Mouse (Mus musculus) retina, postnatal 7 days (tissue): ENCODE results near the gene Uri1.

Experiments
- DNase-seq: peaks from one replicate; pipeline ENCODE4 v3.0.0-alpha.2; 2012; ENCODE audit warnings: low read depth, low spot score

Uri1 gene

DNA sequence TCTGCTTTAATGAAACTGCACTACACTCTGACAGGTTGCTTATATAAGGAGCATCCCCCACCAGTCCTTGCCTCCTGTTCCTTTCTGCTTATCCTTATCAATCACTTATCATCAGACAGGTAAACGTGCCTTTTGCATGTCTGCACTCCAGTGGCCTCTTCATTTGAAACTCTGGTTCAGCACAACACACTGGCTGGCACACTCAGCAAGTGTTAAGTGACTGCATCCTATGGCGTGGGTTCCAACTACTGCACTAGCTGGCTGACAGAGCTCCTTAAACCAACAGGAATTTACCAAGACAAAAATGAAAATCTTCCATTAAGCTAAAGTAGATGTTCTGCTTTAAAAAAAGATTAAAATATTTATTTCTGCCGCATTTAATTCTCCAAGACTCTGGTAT, 9.4 kb downstream of the Uri1 start:
- DNase-seq: no peak

DNA sequence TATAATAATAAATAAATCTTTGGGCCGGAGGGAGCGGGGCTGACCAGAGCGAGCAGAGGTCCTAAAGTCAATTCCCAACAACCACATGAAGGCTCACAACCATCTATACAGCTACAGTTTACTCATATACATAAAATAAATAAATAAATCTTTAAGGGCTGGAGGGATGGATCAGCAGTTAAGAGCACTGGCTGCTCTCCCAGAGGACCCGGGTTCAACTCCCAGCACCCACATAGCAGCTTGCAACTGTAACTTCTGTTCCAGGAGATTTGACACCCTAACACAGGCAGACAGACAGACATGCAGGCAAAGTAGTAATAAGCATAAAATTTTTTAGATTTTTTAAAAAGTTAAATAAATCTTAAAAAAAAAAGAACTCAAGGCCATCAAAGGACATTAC, 10.5 kb downstream of the Uri1 start:
- no peak for DNase-seq

DNA sequence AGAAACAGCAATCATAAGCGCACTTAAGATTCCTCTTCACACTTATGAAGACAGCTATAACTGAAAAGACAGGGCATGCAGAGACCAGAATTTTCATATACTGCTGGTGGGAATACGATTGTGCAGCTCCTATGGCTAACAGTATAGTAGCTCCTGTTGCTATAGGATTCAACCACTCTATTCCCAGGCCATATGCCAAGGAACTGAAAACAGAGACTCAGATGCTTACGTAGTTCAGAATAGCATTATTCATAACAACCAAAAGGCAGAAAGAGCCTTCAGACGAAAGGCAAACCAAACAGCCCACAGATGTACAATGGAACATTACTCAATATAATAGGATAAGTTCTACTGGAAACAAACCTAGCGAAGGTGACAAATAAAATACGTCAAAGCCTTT, 15.0 kb downstream of the Uri1 start:
- no peak for DNase-seq

DNA sequence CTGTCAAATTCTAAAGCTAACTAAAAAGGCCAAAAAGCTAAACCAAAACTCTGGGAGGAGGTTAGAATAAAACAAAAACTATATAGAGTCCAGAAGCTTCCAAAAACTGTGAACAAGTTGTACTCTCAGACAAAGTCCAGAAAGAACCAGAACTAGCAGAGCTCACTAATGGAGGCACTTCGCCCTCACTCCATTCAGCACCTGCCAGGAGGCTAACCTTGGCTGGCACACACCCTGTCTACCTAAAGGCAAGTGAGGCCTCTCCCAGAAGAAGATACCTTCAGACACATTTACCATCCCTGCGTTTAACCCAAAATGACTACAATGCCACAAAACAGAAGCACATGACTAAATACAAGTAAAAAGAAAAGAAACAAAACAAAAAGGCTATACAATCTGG, 20.9 kb downstream of the Uri1 start:
- DNase-seq: no peak

DNA sequence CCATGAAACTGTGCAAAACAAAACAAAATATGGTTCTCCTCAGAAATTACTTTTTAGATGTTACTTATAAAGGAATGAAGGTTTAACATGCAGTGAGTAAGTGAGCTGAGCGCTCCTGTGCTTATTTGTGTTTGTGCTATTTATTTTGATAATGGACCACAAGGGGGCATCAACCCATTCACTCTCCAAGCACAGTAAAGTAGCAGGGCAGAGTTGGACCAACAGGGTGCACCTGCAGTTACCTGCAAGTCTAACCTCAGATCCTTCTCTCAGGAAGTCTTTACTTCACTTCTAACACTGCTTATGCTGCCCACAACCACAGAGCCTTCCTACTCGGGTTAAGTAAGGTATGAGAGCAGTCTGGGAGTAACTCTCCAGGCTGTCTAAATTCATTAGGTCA, 23.7 kb downstream of the Uri1 start:
- DNase-seq: peak; percentile 9

DNA sequence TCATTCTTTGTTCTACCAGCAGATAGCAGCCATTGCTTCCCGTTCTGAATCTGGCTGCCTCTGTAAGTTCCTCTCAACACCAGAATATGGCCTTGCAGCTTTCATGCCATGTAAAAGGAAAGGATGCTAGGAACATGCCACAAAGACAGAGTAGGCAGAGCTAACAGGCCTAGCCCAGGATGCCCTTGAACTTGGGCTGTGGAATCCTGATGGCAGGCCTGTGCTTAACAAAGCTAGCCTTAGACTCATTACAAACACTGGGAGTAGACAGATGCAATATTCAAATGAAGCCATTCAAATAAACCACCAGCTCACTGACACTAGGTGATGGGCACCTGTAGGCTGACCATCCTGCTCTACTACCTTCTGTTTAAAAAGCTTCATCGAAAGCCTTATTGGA, 30.5 kb downstream of the Uri1 start:
- no peak for DNase-seq

DNA sequence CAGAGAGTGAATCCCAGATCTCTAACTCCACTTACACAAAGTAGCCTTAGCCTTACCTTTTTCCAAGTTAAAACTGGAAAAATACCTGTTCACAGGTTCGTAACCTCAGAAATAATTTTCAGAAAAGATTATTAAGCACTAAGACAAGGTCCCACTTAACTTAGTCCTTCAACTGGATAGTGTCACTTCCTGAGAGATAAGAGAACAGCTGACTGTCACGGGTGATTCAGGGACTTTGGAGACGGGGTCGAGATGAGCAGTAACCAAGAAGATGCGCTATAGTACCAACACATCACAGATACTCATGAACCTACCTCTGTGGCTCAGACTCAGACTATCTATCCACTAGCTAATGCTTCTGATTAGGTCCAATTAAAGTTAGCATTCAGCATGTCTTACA, 38.5 kb downstream of the Uri1 start:
- no peak for DNase-seq

DNA sequence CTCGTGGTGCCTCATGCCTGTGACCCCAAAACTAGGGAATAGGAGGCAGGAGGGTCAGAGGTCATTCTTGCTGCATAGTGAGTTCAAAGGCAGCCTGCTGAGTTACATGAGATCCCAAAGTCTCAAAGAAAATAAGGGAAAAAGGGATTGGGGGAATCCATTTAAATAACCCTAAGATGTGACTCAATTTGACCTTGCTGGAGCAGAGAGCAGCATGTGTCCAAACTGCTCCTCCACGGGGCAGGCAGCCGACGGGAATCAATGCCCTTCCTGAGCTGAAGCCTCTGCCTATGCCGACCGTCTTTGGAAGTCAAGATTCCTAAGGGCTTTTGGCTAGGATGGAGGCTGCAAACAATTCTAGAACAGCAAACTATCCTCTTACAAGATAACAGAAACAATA, 39.9 kb downstream of the Uri1 start:
- DNase-seq: no peak

DNA sequence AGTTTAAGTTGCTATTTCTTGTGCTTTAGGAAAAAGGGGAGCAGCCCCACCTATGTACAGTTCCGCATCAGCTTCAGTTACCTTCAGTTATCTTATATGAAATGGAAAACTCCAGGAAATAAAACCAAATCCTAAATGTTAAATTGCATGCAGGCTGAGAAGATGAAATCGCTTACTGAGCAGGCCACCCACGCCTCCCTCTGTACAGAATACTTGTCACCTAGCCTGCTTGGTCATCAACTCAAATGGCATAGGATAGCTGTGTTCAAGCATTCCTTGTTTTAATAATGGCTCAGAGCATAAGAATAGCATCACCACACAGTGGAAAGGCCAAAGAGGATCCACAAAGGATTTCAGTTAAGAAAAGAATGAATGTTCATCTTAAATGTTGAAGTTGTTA, 43.6 kb downstream of the Uri1 start:
- no peak for DNase-seq

DNA sequence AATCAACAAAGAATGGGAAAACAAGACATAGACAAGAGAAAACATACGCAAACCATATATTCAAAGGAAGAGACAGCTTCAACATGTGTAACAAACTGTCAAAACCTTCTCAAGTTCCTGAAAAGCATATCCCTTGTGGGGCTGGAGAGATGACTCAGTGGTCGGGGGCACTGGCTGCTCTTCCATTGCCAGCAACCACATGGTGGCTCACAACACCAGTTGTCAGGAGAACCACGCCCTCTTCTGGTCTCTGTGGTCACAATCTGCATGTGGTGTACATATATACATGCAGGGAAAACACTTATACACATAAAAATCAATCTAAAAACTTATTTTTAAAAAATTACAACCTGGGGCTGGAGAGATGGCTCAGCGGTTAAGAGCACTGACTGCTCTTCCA, 44.9 kb downstream of the Uri1 start:
- DNase-seq: no peak

DNA sequence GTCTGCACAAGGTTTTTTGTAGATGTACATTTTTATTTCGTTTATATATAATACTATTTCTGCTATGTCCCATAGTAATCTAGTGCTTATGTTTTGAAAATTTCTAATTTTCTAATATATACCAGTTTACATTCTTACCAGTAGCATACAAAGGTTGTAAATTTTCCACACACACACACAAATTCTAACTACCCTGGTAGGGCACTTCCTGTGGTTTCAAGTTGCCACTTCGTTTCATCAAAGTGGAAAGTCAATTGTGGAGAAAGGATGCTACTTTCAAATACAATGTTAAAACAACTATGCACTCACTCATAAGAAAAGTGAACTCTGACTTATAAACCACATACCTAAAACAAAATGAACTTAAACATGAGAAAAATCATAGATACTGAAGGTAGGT, 45.7 kb downstream of the Uri1 start:
- no peak for DNase-seq

DNA sequence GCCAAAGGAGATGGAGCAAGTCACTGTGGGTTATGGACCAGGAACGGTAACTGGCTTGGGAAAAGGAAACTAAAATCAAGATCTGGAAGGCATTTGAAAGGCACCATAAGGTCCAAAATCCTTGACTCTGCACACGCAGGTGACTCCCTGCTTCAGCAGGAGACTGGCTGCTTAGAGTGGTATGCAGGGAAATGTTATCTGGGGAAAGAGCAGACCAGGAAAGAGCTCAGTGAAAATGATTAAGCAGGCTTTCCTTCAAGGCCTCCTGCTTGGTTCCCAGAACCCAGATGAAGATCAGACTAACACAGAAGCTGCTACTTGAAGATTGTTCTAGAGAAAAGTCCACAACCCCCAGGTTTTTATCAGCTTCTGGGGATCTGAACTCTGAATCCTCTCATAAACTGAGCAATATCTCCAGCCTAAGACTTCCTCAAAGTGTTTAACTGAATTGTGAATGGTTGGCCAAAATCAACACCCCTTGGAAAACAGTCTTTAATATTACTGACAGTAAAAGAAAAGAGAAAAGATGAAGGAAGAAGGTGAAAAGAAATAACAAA, 50.3 kb downstream of the Uri1 start:
- no peak for DNase-seq

DNA sequence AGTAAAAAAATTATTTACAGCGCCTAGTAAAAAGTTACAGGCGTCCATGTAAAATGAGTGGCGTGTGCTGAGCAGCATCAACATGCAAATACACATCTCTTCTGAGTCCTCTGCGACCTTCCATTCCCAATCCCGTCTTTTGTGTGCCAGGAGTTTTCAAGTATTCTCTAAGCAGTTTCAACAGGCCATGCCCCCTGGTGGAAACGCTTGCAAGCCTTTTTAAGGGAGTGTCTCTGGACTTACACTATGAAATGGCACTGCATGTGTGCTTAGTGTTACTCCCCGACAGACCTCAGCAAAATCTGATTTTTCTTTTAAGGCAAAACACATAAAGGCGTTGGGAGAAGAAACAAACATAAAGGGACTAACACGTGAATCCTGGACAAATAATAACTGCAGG, 50.8 kb downstream of the Uri1 start:
- no peak for DNase-seq

DNA sequence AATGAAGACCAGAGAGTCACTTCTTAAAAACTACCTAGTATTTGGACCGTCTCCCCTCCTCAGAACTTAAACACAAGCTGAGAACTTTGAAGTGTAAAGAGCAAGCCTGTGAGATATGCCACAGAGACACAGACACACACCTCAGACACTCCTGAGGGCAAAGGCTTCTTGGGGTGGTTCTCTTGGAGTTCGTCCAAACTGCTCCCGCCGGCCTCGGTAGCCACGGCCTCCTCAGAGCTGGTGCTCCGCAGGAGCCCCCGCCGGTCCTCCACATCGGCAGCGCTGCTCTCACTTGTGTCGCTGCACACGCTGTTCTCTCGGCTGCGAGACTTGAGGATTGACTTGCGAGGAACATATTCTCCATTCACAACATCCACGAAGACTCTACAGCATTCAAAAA, 61.0 kb downstream of the Uri1 start:
- no peak for DNase-seq

DNA sequence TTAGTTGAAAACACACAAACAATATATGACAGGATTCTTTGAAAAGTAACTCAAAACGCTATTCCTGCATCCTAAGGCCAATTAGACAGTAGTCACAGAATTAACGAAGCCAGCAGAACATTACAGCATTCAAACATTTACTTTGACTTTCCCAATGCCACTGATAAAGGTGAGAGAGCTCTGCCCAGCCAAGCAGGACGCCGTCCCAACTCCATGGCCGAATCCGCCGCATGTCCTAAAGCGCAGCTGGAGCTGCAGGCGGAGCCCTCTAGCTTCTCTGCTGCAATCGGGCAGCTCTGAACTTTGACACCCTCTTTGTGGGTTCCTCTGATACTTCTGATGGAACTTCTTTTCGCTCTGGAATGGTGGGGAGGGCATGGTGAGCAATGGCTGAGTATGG, 62.1 kb downstream of the Uri1 start:
- DNase-seq: no peak

DNA sequence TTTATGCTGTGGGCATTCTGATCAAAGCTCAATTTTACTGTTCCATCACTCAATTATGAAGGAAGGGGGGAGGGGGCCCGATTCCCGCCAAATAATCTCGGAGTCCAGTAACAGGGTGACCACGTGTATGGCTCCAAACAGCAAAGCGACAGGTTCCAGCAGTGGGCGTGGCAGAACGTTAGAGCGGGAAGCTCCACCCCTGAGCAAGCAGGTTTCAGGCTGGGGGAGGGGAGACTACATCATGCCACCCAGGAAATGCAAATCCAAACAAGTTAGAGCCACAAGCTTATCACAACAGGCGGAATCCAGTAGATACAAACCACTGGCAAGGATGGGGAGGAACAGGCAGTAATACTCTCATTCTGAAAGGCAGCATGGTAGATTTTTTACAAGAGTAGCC, 71.5 kb downstream of the Uri1 start:
- no peak for DNase-seq

DNA sequence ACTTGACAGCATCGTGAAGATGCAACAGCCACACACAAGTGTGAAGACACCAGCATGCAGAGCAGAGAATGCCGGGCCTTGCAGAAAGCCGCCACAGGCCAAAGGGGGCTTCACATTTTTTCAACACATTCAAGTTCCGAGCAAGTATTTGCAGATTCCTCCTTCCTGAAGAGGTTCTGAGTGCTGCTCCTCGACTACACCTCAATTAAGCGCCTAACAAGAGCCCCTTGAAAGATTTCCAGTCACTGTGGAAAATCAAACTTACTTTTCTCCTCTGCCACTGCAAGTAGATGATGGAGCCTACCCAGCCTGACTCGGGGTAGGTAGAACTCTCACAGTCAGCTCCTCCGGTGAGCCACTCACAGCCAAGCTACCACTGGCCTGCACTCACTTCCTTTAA, 86.9 kb downstream of the Uri1 start:
- no peak for DNase-seq

DNA sequence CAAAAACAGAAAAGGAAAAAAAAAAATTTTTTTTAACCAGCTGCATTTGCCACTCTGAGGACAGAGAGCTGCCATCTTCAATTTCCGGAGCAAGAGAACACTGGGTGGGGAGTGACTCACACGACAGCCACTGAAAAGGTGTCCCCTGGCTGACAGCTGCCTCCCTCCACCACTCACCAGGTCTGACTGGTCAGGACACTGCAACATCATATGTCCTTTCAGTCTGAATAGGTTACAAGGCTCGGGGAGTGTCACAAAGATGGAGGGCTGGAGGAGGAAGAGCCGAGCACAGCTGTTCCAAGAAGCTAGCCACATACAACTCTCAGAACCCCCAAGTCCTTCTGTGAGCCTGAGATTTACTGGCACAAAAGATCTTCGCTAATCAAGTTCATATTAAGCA, 87.6 kb downstream of the Uri1 start:
- DNase-seq: no peak

DNA sequence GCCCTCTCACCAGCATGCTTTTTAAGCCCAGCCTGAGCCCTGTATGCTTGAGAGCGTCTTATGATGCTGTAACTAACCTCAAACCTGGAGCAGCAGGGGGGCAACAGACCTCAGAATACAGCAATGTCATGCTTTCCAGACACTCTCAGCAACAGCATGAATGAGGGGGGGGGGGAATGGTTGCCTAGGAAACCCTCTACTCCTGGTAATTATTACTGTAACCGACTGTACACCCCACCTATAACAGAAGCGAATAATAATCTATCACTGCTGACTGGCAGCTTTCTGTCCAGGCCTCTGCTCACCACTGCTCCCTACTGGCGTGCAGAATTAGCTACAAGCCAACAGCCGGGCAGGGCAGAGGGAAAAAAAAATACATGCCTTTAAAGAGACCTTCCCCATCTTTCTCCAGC, 88.6 kb downstream of the Uri1 start:
- DNase-seq: peak; percentile 49

DNA sequence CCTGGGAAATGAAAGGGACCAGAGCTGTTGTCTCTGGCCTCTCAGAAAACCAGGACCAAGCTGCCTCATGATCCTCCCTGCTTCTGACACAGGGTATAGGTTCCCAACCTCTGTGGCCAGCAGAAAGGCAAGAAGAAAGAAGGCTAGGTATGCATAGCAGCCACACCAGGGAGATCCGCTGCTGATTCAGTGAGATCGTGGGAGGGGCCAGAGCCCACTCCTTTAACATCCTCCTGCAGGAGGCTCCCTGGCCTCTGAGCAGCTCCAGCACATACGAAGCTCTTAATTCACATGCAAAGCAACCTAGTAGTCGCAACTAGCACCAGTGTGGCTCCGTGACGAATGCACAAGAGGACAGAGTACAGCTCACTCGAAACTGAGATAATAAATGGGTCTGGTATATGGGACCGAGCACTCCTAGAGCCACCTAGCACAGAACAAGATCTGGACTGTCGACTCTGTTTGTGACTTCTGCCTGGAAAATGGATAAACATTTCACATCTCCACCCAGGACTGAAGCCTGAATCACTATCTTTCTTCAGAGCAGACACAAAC, 89.5 kb downstream of the Uri1 start:
- no peak for DNase-seq

DNA sequence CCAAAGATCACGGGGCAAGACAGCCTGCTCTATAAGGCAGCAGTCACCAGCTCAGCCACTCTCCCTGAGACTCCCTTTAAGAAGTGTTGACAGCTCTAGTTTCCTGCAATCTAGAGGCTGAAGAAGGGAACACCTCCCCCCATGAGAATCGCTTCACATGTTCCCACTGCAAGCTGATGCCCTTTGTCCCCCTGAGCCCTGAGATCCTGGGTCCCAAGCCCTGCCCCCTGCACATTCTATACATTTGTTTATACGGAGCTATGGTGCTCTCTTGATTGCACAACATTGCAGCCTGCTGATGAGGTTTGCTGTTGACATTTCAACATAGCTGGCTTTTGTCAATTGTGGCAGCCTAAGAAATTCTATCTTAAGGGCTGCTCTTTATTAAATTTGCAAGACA, 91.7 kb downstream of the Uri1 start:
- no peak for DNase-seq

DNA sequence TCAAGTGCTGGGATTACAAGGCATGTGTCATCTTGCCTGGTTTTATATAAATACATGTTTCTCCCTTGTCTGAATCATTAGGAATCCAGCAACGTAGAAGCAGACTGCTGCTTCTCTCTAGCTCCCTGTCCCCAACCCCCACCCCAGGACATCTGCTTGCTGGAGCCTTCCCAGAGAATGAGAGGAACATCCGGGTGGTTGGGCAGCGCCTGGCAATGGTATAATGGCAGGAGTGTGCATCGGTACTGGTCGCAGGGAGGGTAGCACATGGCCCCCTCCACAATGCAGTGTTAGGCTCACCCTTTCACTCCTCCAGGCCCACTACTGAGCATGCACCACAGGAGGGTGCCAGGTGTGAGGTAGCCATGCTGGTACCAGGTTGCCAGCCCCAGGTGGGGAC, 93.6 kb downstream of the Uri1 start:
- no peak for DNase-seq

DNA sequence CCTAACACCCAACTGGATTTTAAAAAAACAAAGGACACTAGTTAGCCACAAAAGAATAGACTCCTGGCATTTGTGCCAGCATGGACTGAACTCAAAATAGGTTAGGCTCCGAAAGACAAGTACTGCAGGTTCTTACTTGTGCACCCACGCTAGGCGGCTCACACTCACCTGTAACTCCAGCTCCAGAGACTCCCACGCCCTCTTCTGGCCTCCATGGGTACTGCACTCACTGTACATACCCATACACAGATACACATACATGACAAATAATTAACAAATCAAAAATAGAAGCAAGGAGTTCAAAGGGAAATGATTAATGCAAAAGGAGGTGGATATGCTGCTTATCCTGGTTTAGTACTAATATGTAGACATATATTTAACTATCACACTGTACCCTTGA, 100.4 kb downstream of the Uri1 start:
- DNase-seq: no peak

DNA sequence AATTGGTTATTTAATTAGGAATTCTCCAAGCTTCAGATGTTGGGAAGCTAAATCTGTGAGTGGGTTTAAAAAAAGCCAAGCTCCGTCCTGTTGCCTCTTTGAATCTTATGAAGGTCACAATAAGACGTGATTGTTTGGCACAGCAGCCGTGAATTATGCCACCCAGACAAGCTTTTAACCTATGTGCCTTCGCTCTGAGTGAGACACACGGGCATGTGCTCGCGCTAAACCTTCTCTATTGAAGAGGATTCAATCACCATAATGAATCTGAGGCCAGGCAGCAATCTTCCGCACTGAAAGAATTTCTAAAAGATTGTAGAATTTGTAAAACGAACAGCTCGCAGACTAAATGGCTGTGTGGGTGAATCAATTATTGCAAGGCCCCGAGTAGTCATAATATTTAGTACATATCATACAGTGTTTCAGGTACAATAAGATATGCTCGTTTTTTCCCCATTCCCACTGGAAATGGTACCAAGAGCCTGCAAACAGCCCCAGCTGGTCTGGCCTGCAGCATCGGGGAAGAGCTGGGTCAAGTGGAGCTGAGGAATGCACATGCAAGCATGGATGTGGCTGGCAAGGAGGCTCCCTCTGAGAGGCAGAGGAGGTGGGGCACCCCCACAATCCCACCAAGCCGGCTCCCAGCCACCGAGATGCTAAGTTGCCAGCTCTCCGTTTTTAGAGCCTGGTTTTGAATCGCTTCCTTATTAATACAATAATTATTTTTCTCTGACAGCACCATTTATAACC, 101.5 kb downstream of the Uri1 start:
- no peak for DNase-seq
